Mouse (Mus musculus) ES-E14 (cell line): ENCODE results near the gene Myo19. TPM values are rescaled to one million over a fixed set of nuclear protein-coding genes. Genes with fewer than 3 reads are reported as not detected.

Source experiments
- DNase-seq: peaks from one replicate; pipeline ENCODE4 v3.0.0-alpha.2; 2013; ENCODE audit warnings: low read depth, low spot score
- H3K27ac ChIP-seq: 2 replicates; pipeline ENCODE4 v1.5.1; 2012; ENCODE audit warnings: low read depth, mild to moderate bottlenecking, low read length, moderate library complexity, mixed read lengths; ENCODE audit not compliant: poor library complexity, insufficient read depth, severe bottlenecking
- H3K36me3 ChIP-seq: 2 replicates; pipeline ENCODE4 v1.6.1; 2012; ENCODE audit warnings: mild to moderate bottlenecking, low read length, moderate library complexity, mixed read lengths; ENCODE audit not compliant: control insufficient read depth, poor library complexity, insufficient read depth, severe bottlenecking
- H3K4me1 ChIP-seq, 2 experiments: fragments of 150-350 bp in 1 of 2; sonication (generic) in 1 of 2; 2 replicates each; pipeline ENCODE4 v1.6.1; 2012; ENCODE audit warnings: low read length in 2 of 2, mild to moderate bottlenecking in 1 of 2, mixed read lengths in 1 of 2; ENCODE audit not compliant: control insufficient read depth in 2 of 2, insufficient read depth in 2 of 2, poor library complexity in 1 of 2
- H3K4me3 ChIP-seq, 2 experiments: fragments of 150-350 bp in 1 of 2; sonication (generic) in 1 of 2; 2 replicates each; pipeline ENCODE4 v1.5.1; 2012; ENCODE audit warnings: low read length in 2 of 2, low read depth in 1 of 2, mild to moderate bottlenecking in 1 of 2, mixed read lengths in 1 of 2; ENCODE audit not compliant: insufficient read depth in 1 of 2, poor library complexity in 1 of 2, severe bottlenecking in 1 of 2
- H3K9ac ChIP-seq: 2 replicates; pipeline ENCODE4 v1.6.1; 2012; ENCODE audit warnings: low read depth, mild to moderate bottlenecking, low read length, mixed read lengths; ENCODE audit not compliant: poor library complexity, insufficient read depth, severe bottlenecking
- H3K9me3 ChIP-seq: fragments of 150-350 bp; sonication (generic); 2 replicates; pipeline ENCODE4 v1.6.1; 2012; ENCODE audit warnings: low read depth, mild to moderate bottlenecking, low read length; ENCODE audit not compliant: control insufficient read depth, insufficient read depth
- CHD2 ChIP-seq: IDR thresholded peaks from 2 replicates; pipeline ENCODE4 v1.6.1; 2014; ENCODE audit warnings: mild to moderate bottlenecking, low read depth, low read length, inconsistent platforms
- HCFC1 ChIP-seq: IDR thresholded peaks from 2 replicates; pipeline ENCODE4 v1.6.1; 2012; ENCODE audit warnings: low read length, inconsistent platforms, borderline replicate concordance; ENCODE audit not compliant: insufficient read depth
- MAFK ChIP-seq: IDR thresholded peaks from 2 replicates; pipeline ENCODE4 v1.6.1; 2014; ENCODE audit warnings: mild to moderate bottlenecking, low read depth, low read length, inconsistent platforms; ENCODE audit not compliant: insufficient read depth
- ZC3H11A ChIP-seq: IDR thresholded peaks from 2 replicates; pipeline ENCODE4 v1.6.1; 2012; ENCODE audit warnings: low read depth, mild to moderate bottlenecking, inconsistent platforms, low read length, borderline replicate concordance
- ZNF384 ChIP-seq: IDR thresholded peaks from 2 replicates; pipeline ENCODE4 v1.6.1; 2012; ENCODE audit warnings: low read depth, low read length, inconsistent platforms
- in situ Hi-C, 2 experiments: fragments of 600-800 bp; cut with MboI; formaldehyde crosslinking; loops; one replicate each; pipeline ENCODE4 v1.15.1; 2025; ENCODE audit warnings: low sequenced_read_pairs in 2 of 2, inconsistent platforms in 1 of 2; ENCODE audit not compliant: unreplicated experiment in 2 of 2
- total RNA-seq: library from RNA; depleted of rRNA; stranded (reverse); fragments of 300-350 nt; gene quantifications from 2 replicates; pipeline ENCODE4 v1.2.3, GENCODE M21; 2012

Myo19 gene
- total RNA-seq, 1 experiment, result 16.2 TPM

GRCm38 (mm10) chr11:84870337-84871043 lies 9.5 kb upstream of the Myo19 start, which contains the start of gene Ggnbp2:
Gene Ggnbp2, minus strand, starts transcription at chr11:84870817.
- H3K27ac ChIP-seq, result peak within 1 kb of the TSS; percentile 99
- DNase-seq, result peak; percentile 77
- peaks cover 2% of the 10 kb centered on the region for H3K36me3 ChIP-seq
- peak within 1 kb of the TSS; percentile 88 to 90 for H3K4me3 ChIP-seq
- TF ChIP-seq CHD2 (peak; percentile 92), HCFC1 (no peak)
- in situ Hi-C loops, result no loop called here
- no peaks in the 10 kb centered on the region for H3K9me3 ChIP-seq
- H3K4me1 ChIP-seq, result peaks cover 2 to 7% of the 10 kb centered on the region in 2 experiments; a peak in 3 of 4 replicates
- peak within 1 kb of the TSS; percentile 99 for H3K9ac ChIP-seq

- peak overlapping the region; percentile 99 for H3K9ac ChIP-seq
- peak overlapping the region; percentile 88 to 90 for H3K4me3 ChIP-seq
- no peak for DNase-seq
- H3K9me3 ChIP-seq, result no peaks in the 10 kb centered on the region
- H3K4me1 ChIP-seq, result peaks cover 2 to 7% of the 10 kb centered on the region in 2 experiments; a peak in 3 of 4 replicates
- H3K27ac ChIP-seq, result peak overlapping the region; percentile 99
- TF ChIP-seq CHD2, result no peak
- no peak for TF ChIP-seq MAFK
- no peak for TF ChIP-seq HCFC1
- TF ChIP-seq ZNF384, result no peak
- TF ChIP-seq ZC3H11A, result no peak
- H3K36me3 ChIP-seq, result peaks cover 2% of the 10 kb centered on the region
- in situ Hi-C loops, result no loop called here
Observed at GRCm38 (mm10) chr11:84871046-84871445, 8.9 kb upstream of the Myo19 start.

GRCm38 (mm10) chr11:84871548-84872069 lies 8.3 kb upstream of the Myo19 start:
- peaks cover 0 to 7% of the 10 kb centered on the region in 2 experiments; a peak in 2 of 4 replicates for H3K4me1 ChIP-seq
- peak overlapping the region; percentile 99; the same call in 1 of the 2 replicates for H3K9ac ChIP-seq
- TF ChIP-seq ZNF384 (peak; percentile 47; the same call in 1 of the 2 replicates), MAFK (no peak), CHD2 (no peak)
- DNase-seq, result no peak
- H3K9me3 ChIP-seq, result no peaks in the 10 kb centered on the region
- in situ Hi-C loops, result no loop called here
- peaks cover 2% of the 10 kb centered on the region; the same call in 1 of the 2 replicates for H3K36me3 ChIP-seq
- peak overlapping the region; percentile 88 to 90 for H3K4me3 ChIP-seq
- H3K27ac ChIP-seq, result peak overlapping the region; percentile 99; the same call in 1 of the 2 replicates

- no peak overlapping the region for H3K27ac ChIP-seq
- H3K9ac ChIP-seq, result no peak overlapping the region
- H3K9me3 ChIP-seq, result no peaks in the 10 kb centered on the region
- DNase-seq, result no peak
- no peak overlapping the region for H3K4me3 ChIP-seq
- TF ChIP-seq ZNF384 (0 out of 2 replicates have a peak, but pooled peaks have one; percentile 35), HCFC1 (no peak), MAFK (no peak), ZC3H11A (no peak), CHD2 (no peak)
- peaks cover 2% of the 10 kb centered on the region; the same call in 1 of the 2 replicates for H3K36me3 ChIP-seq
- in situ Hi-C loops, result no loop called here
- peaks cover 0 to 6% of the 10 kb centered on the region in 2 experiments; a peak in 2 of 4 replicates for H3K4me1 ChIP-seq
Observed at GRCm38 (mm10) chr11:84873042-84873833, 6.7 kb upstream of the Myo19 start.
